Mouse (Mus musculus) 3T3-L1 (cell line): ENCODE measurements around the gene Ikzf1.

Source experiments
- DNase-seq: peaks from one replicate; pipeline ENCODE4 v3.0.0-alpha.2; 2015; ENCODE audit warnings: low read depth, low spot score

The Ikzf1 gene

GRCm38 (mm10) chr11:11684930-11685852 lies at the start of gene Ikzf1:
Ikzf1 (plus strand) TSS chr11:11685003.
- DNase-seq, result no peak

GRCm38 (mm10) chr11:11644303-11644702 lies 40.5 kb upstream of the Ikzf1 start:
- no peak for DNase-seq

- no peak for DNase-seq
Observed at GRCm38 (mm10) chr11:11656388-11656787, 28.4 kb upstream of the Ikzf1 start.

GRCm38 (mm10) chr11:11656995-11657530 lies 27.7 kb upstream of the Ikzf1 start:
- no peak for DNase-seq

GRCm38 (mm10) chr11:11657634-11658033 lies 27.2 kb upstream of the Ikzf1 start:
- no peak for DNase-seq

GRCm38 (mm10) chr11:11658834-11659233 lies 26.0 kb upstream of the Ikzf1 start:
- no peak for DNase-seq

- DNase-seq, result no peak
Observed at GRCm38 (mm10) chr11:11660651-11661050, 24.2 kb upstream of the Ikzf1 start.

- no peak for DNase-seq
Observed at GRCm38 (mm10) chr11:11667254-11667921, 17.4 kb upstream of the Ikzf1 start.

- no peak for DNase-seq
Observed at GRCm38 (mm10) chr11:11667922-11668290, 16.9 kb upstream of the Ikzf1 start.

GRCm38 (mm10) chr11:11672974-11673373 lies 11.8 kb upstream of the Ikzf1 start:
- DNase-seq, result no peak

GRCm38 (mm10) chr11:11675063-11675462 lies 9.7 kb upstream of the Ikzf1 start:
- DNase-seq, result no peak

- DNase-seq, result no peak
Observed at GRCm38 (mm10) chr11:11676068-11676741, 8.6 kb upstream of the Ikzf1 start.

GRCm38 (mm10) chr11:11677165-11677564 lies 7.6 kb upstream of the Ikzf1 start:
- no peak for DNase-seq

- no peak for DNase-seq
Observed at GRCm38 (mm10) chr11:11678972-11679371, 5.8 kb upstream of the Ikzf1 start.

- no peak for DNase-seq
Observed at GRCm38 (mm10) chr11:11684056-11684929, 510 bp upstream of the Ikzf1 start.

- no peak for DNase-seq
Observed at GRCm38 (mm10) chr11:11685853-11686395, 1.1 kb downstream of the Ikzf1 start.

GRCm38 (mm10) chr11:11686569-11687051 lies 1.8 kb downstream of the Ikzf1 start:
- DNase-seq, result no peak

- DNase-seq, result no peak
Observed at GRCm38 (mm10) chr11:11687551-11688185, 2.9 kb downstream of the Ikzf1 start.

- no peak for DNase-seq
Observed at GRCm38 (mm10) chr11:11688766-11689330, 4.0 kb downstream of the Ikzf1 start.

GRCm38 (mm10) chr11:11689701-11690058 lies 4.9 kb downstream of the Ikzf1 start:
- DNase-seq, result no peak
